In genomic region chr19:6925611-6926329, GRCm38 (mm10) we compare ENCODE assay signal across 11 mouse cellular contexts. TPM values are rescaled to one million over a fixed set of nuclear protein-coding genes. Genes with fewer than 3 reads are reported as not detected.
DNase-seq lines count a peak whose midpoint lies in the region; ATAC-seq and TF ChIP-seq lines count a peak whose summit lies in the region.
"Had no signal": no experiment of that assay in that cellular context is flagged by ENCODE, and none has a peak within 500 bp of the region (broad histone marks: within the 10 kb centered on the region; RNA-seq: fewer than 3 reads in every experiment).

No protein-coding gene starts in this region.

- no peak for TF ChIP-seq CTCF in lung, postnatal 0 days (IDR thresholded peaks at IDR 0.05)

- no peaks in the 10 kb centered on the region for H3K9me3 ChIP-seq in forebrain, embryonic 11.5 days (ENCODE audit: control insufficient read depth, low read length)
- 0 out of 2 replicates have a peak, but pooled peaks cover 3% of the 10 kb centered on the region for H3K9me3 ChIP-seq in forebrain, embryonic 12.5 days
- H3K9me3 ChIP-seq in lung, postnatal 0 days (ENCODE audit: low read length), result no peaks in the 10 kb centered on the region
- no peaks in the 10 kb centered on the region for H3K9me3 ChIP-seq in intestine, embryonic 16.5 days (ENCODE audit: control insufficient read depth, low read length)
- no peaks in the 10 kb centered on the region for H3K9me3 ChIP-seq in stomach, embryonic 14.5 days (ENCODE audit: control insufficient read depth, low read depth, low read length)

- no peak for ATAC-seq in forebrain, embryonic 11.5 days (replicated peaks; ENCODE audit: low FRiP score)
- no peak for ATAC-seq in forebrain, embryonic 12.5 days (ENCODE audit: low FRiP score)
- no peak for ATAC-seq in lung, postnatal 0 days
- no peak for ATAC-seq in intestine, embryonic 16.5 days
- no peak for ATAC-seq in stomach, embryonic 14.5 days (ENCODE audit: insufficient number of reproducible peaks, insufficient read depth, low FRiP score, low read depth)
- ATAC-seq: activated CD4-positive, CD25-positive, alpha-beta regulatory T cell, adult 4 months had no signal

- no peak for TF ChIP-seq EP300 in lung, postnatal 0 days (IDR thresholded peaks at IDR 0.05)

- peaks cover 64% of the 10 kb centered on the region for H3K27me3 ChIP-seq in forebrain, embryonic 11.5 days (ENCODE audit: control insufficient read depth, insufficient read depth, low read length)
- H3K27me3 ChIP-seq in forebrain, embryonic 12.5 days, result peaks cover 82% of the 10 kb centered on the region
- H3K27me3 ChIP-seq in lung, postnatal 0 days (replicated peaks; ENCODE audit: insufficient read depth, low read length), result peaks cover 32% of the 10 kb centered on the region
- H3K27me3 ChIP-seq in intestine, embryonic 16.5 days (replicated peaks; ENCODE audit: control insufficient read depth, insufficient read depth, low read length), result peaks cover 42% of the 10 kb centered on the region
- H3K27me3 ChIP-seq in stomach, embryonic 14.5 days (ENCODE audit: control insufficient read depth, insufficient read depth, low read length), result peaks cover 28% of the 10 kb centered on the region

- H3K9ac ChIP-seq in forebrain, embryonic 11.5 days (ENCODE audit: low read length), result no peak overlapping the region
- no peak overlapping the region for H3K9ac ChIP-seq in forebrain, embryonic 12.5 days
- H3K9ac ChIP-seq in lung, postnatal 0 days (replicated peaks; ENCODE audit: low read depth), result no peak overlapping the region
- H3K9ac ChIP-seq in intestine, embryonic 16.5 days (ENCODE audit: low read depth, low read length), result no peak overlapping the region
- no peak overlapping the region for H3K9ac ChIP-seq in stomach, embryonic 14.5 days (replicated peaks; ENCODE audit: low read depth, low read length)

- peaks cover 12% of the 10 kb centered on the region; the same call in 1 of the 2 replicates for H3K4me1 ChIP-seq in forebrain, embryonic 11.5 days (replicated peaks; ENCODE audit: control insufficient read depth, insufficient read depth, low read length)
- peaks cover 26% of the 10 kb centered on the region for H3K4me1 ChIP-seq in forebrain, embryonic 12.5 days
- peaks cover 15% of the 10 kb centered on the region for H3K4me1 ChIP-seq in lung, postnatal 0 days (ENCODE audit: insufficient read depth, low read depth, low read length)
- H3K4me1 ChIP-seq in intestine, embryonic 16.5 days (ENCODE audit: control insufficient read depth, insufficient read depth, low read length), result peaks cover 19% of the 10 kb centered on the region
- peaks cover 5% of the 10 kb centered on the region for H3K4me1 ChIP-seq in stomach, embryonic 14.5 days (ENCODE audit: control insufficient read depth, insufficient read depth, low read length)

- H3K27ac ChIP-seq in forebrain, embryonic 11.5 days (ENCODE audit: low read depth, low read length), result no peak overlapping the region
- H3K27ac ChIP-seq in forebrain, embryonic 12.5 days, result no peak overlapping the region
- no peak overlapping the region for H3K27ac ChIP-seq in lung, postnatal 0 days (ENCODE audit: low read length)
- no peak overlapping the region for H3K27ac ChIP-seq in intestine, embryonic 16.5 days (ENCODE audit: low read length)
- H3K27ac ChIP-seq in stomach, embryonic 14.5 days (ENCODE audit: low read length), result peak overlapping the region; percentile 44; the same call in 1 of the 2 replicates

- DNase-seq in forebrain, embryonic 11.5 days (ENCODE audit: low spot score), result no peak
- no peak for DNase-seq in lung, postnatal 0 days (ENCODE audit: low spot score)
- DNase-seq in lung, postnatal 36 days, result no peak
- DNase-seq in right cerebral cortex, postnatal 14 days, result no peak
- DNase-seq in layer of hippocampus, postnatal 14 days (ENCODE audit: low spot score in 2 of 2), result no peak
- DNase-seq: B cell, adult 2 months; cerebellum, adult 18-20 months had no signal

- no peak overlapping the region for H3K4me2 ChIP-seq in forebrain, embryonic 11.5 days (ENCODE audit: low read depth, low read length, severe bottlenecking)
- H3K4me2 ChIP-seq in forebrain, embryonic 12.5 days, result no peak overlapping the region
- peak overlapping the region; percentile 22 for H3K4me2 ChIP-seq in lung, postnatal 0 days (replicated peaks; ENCODE audit: low read depth, low read length)
- H3K4me2 ChIP-seq in intestine, embryonic 16.5 days (ENCODE audit: low read depth, low read length), result no peak overlapping the region
- H3K4me2 ChIP-seq in stomach, embryonic 14.5 days (replicated peaks; ENCODE audit: low read depth, low read length), result peak overlapping the region; percentile 31

- H3K4me3 ChIP-seq in forebrain, embryonic 11.5 days (ENCODE audit: low read depth, low read length), result peak overlapping the region; percentile 9; the same call in 1 of the 2 replicates
- no peak overlapping the region; the same call in 1 of the 2 replicates for H3K4me3 ChIP-seq in forebrain, embryonic 12.5 days (replicated peaks)
- 0 out of 2 replicates have a peak overlapping the region, but pooled peaks have one; percentile 10 for H3K4me3 ChIP-seq in lung, postnatal 0 days (ENCODE audit: low read depth, low read length)
- H3K4me3 ChIP-seq in intestine, embryonic 16.5 days (ENCODE audit: low read length), result peak overlapping the region; percentile 10; the same call in 1 of the 2 replicates
- no peak overlapping the region for H3K4me3 ChIP-seq in stomach, embryonic 14.5 days (ENCODE audit: low read depth, low read length)

- WGBS in forebrain, embryonic 11.5 days, result 6% methylated on average over 40 of the region's 40 CpGs
- WGBS in forebrain, embryonic 12.5 days, result 3% methylated on average over 39 of the region's 40 CpGs
- WGBS in lung, postnatal 0 days, result 13% methylated on average over 37 of the region's 40 CpGs
- WGBS in intestine, embryonic 16.5 days, result 16% methylated on average over 40 of the region's 40 CpGs
- 13% methylated on average over 40 of the region's 40 CpGs for WGBS in stomach, embryonic 14.5 days

- no peaks in the 10 kb centered on the region for H3K36me3 ChIP-seq in forebrain, embryonic 11.5 days (ENCODE audit: control insufficient read depth, insufficient read depth, low read length)
- H3K36me3 ChIP-seq in forebrain, embryonic 12.5 days (replicated peaks), result no peaks in the 10 kb centered on the region
- H3K36me3 ChIP-seq in lung, postnatal 0 days (ENCODE audit: insufficient read depth, low read length), result no peaks in the 10 kb centered on the region
- H3K36me3 ChIP-seq in intestine, embryonic 16.5 days (ENCODE audit: control insufficient read depth, insufficient read depth, low read length), result no peaks in the 10 kb centered on the region
- no peaks in the 10 kb centered on the region for H3K36me3 ChIP-seq in stomach, embryonic 14.5 days (ENCODE audit: control insufficient read depth, insufficient read depth, low read length)

RNA-seq across cellular contexts. Expression of gene Catsperz, which starts 0.6 kb away (rescaled TPM):
- not detected in 2 replicates for polyA plus RNA-seq in forebrain, embryonic 11.5 days (2014; fragmentation: Nextera tagmentation; extraction: Ambion mirVana)
- 0.27 TPM in 1 of 2 replicates, not detected in the other for polyA plus RNA-seq in forebrain, embryonic 12.5 days (2016; fragmentation: Nextera tagmentation; extraction: Ambion mirVana)
- polyA plus RNA-seq in lung, postnatal 0 days (2015; fragmentation: Nextera tagmentation; extraction: Ambion mirVana), result 1.7 and 2.4 TPM in 2 replicates
- 0.73 and 1.4 TPM in 2 replicates for polyA plus RNA-seq in intestine, embryonic 16.5 days (2015; fragmentation: Nextera tagmentation; extraction: Ambion mirVana)
- 1.5 and 1.8 TPM in 2 replicates for polyA plus RNA-seq in stomach, embryonic 14.5 days (2014; fragmentation: Nextera tagmentation; extraction: Ambion mirVana)
- 10 to 100 TPM; 13.3 to 14.4 TPM for total RNA-seq in layer of hippocampus, postnatal 14 days (2021)
- polyA plus RNA-seq: activated CD4-positive, CD25-positive, alpha-beta regulatory T cell, adult 4 months had no signal

RNA-seq across cellular contexts. Expression of gene Esrra, which starts 4.2 kb away (rescaled TPM):
- 5.4 TPM in 2 replicates for polyA plus RNA-seq in forebrain, embryonic 11.5 days (2014; fragmentation: Nextera tagmentation; extraction: Ambion mirVana)
- polyA plus RNA-seq in forebrain, embryonic 12.5 days (2016; fragmentation: Nextera tagmentation; extraction: Ambion mirVana), result 11.4 and 13.0 TPM in 2 replicates
- polyA plus RNA-seq in lung, postnatal 0 days (2015; fragmentation: Nextera tagmentation; extraction: Ambion mirVana), result 9.8 and 12.8 TPM in 2 replicates
- polyA plus RNA-seq in intestine, embryonic 16.5 days (2015; fragmentation: Nextera tagmentation; extraction: Ambion mirVana), result 41.7 and 47.7 TPM in 2 replicates
- 6.5 and 6.8 TPM in 2 replicates for polyA plus RNA-seq in stomach, embryonic 14.5 days (2014; fragmentation: Nextera tagmentation; extraction: Ambion mirVana)
- total RNA-seq in layer of hippocampus, postnatal 14 days (2021), result 10 to 100 TPM; 52.6 to 59.2 TPM

RNA-seq across cellular contexts. Expression of gene Kcnk4, which starts 8.5 kb away (rescaled TPM):
- polyA plus RNA-seq in forebrain, embryonic 11.5 days (2014; fragmentation: Nextera tagmentation; extraction: Ambion mirVana), result not detected in 2 replicates
- 0.21 TPM in 1 of 2 replicates, not detected in the other for polyA plus RNA-seq in forebrain, embryonic 12.5 days (2016; fragmentation: Nextera tagmentation; extraction: Ambion mirVana)
- polyA plus RNA-seq in lung, postnatal 0 days (2015; fragmentation: Nextera tagmentation; extraction: Ambion mirVana), result 0.12 and 0.30 TPM in 2 replicates
- polyA plus RNA-seq in intestine, embryonic 16.5 days (2015; fragmentation: Nextera tagmentation; extraction: Ambion mirVana), result 0.45 and 0.48 TPM in 2 replicates
- 0.35 and 0.95 TPM in 2 replicates for polyA plus RNA-seq in stomach, embryonic 14.5 days (2014; fragmentation: Nextera tagmentation; extraction: Ambion mirVana)
- 10 to 100 TPM; 26.2 to 26.9 TPM for total RNA-seq in layer of hippocampus, postnatal 14 days (2021)
- polyA plus RNA-seq: activated CD4-positive, CD25-positive, alpha-beta regulatory T cell, adult 4 months had no signal

RNA-seq across cellular contexts. Expression of gene Prdx5, which starts 15.9 kb away (rescaled TPM):
- 105 and 106 TPM in 2 replicates for polyA plus RNA-seq in forebrain, embryonic 11.5 days (2014; fragmentation: Nextera tagmentation; extraction: Ambion mirVana)
- 148 and 160 TPM in 2 replicates for polyA plus RNA-seq in forebrain, embryonic 12.5 days (2016; fragmentation: Nextera tagmentation; extraction: Ambion mirVana)
- 437 and 450 TPM in 2 replicates for polyA plus RNA-seq in lung, postnatal 0 days (2015; fragmentation: Nextera tagmentation; extraction: Ambion mirVana)
- polyA plus RNA-seq in intestine, embryonic 16.5 days (2015; fragmentation: Nextera tagmentation; extraction: Ambion mirVana), result 234 and 241 TPM in 2 replicates
- polyA plus RNA-seq in stomach, embryonic 14.5 days (2014; fragmentation: Nextera tagmentation; extraction: Ambion mirVana), result 166 and 172 TPM in 2 replicates
- 100 to 1,000 TPM; 377 to 396 TPM for total RNA-seq in layer of hippocampus, postnatal 14 days (2021)

RNA-seq across cellular contexts. Expression of gene Bad, which starts 15.9 kb away (rescaled TPM):
- polyA plus RNA-seq in forebrain, embryonic 11.5 days (2014; fragmentation: Nextera tagmentation; extraction: Ambion mirVana), result 56.6 and 57.0 TPM in 2 replicates
- polyA plus RNA-seq in forebrain, embryonic 12.5 days (2016; fragmentation: Nextera tagmentation; extraction: Ambion mirVana), result 62.4 and 65.3 TPM in 2 replicates
- 106 TPM in 2 replicates for polyA plus RNA-seq in lung, postnatal 0 days (2015; fragmentation: Nextera tagmentation; extraction: Ambion mirVana)
- polyA plus RNA-seq in intestine, embryonic 16.5 days (2015; fragmentation: Nextera tagmentation; extraction: Ambion mirVana), result 77.7 and 80.5 TPM in 2 replicates
- 69.1 and 70.8 TPM in 2 replicates for polyA plus RNA-seq in stomach, embryonic 14.5 days (2014; fragmentation: Nextera tagmentation; extraction: Ambion mirVana)
- total RNA-seq in layer of hippocampus, postnatal 14 days (2021), result 10 to 100 TPM; 37.4 to 39.2 TPM

Comparison
In these comparisons a context has a peak if more than half of its experiments do, and no peak if none do; other contexts are left out.
1. H3K4me3 ChIP-seq: peak in forebrain, embryonic 11.5 days (single experiment), lung, postnatal 0 days (single experiment) and intestine, embryonic 16.5 days (single experiment); none in forebrain, embryonic 12.5 days (single experiment) and stomach, embryonic 14.5 days (single experiment).
2. H3K4me2 ChIP-seq: peak in lung, postnatal 0 days (single experiment) and stomach, embryonic 14.5 days (single experiment); none in forebrain, embryonic 11.5 days (single experiment), forebrain, embryonic 12.5 days (single experiment) and intestine, embryonic 16.5 days (single experiment).